Mouse (Mus musculus): ENCODE measurements around the gene Procr.

- TF ChIP-seq GATA1 (IDR thresholded peaks at IDR 0.05; ENCODE audit: borderline replicate concordance, low read length) (no peak), FLI1 (IDR thresholded peaks at IDR 0.05; ENCODE audit: low read length) (no peak)
These were observed 26.4 kb upstream of the Procr start for GRCm38 (mm10) chr2:155724526-155724925.

Measured in megakaryocyte, embryonic 14.5 days (primary cell).